Mouse (Mus musculus) limb, embryonic 10.5 days (tissue): ENCODE measurements around the gene Thbd. TPM values are rescaled to one million over a fixed set of nuclear protein-coding genes. Genes with fewer than 3 reads are reported as not detected.

Experiments
- DNase-seq: peaks from one replicate; pipeline ENCODE4 v3.0.0-alpha.2; 2017; ENCODE audit warnings: low spot score
- H3K27ac ChIP-seq: fragments of 300-500 bp; sonication (generic); 2 replicates; pipeline ENCODE4 v1.5.1; 2016; ENCODE audit warnings: mild to moderate bottlenecking
- H3K27me3 ChIP-seq: fragments of 300-500 bp; sonication (generic); 2 replicates; pipeline ENCODE4 v1.6.1; 2016; ENCODE audit warnings: low read depth, mild to moderate bottlenecking; ENCODE audit not compliant: poor library complexity, severe bottlenecking
- H3K36me3 ChIP-seq: fragments of 300-500 bp; sonication (generic); 2 replicates; pipeline ENCODE4 v1.6.1; 2016; ENCODE audit warnings: mild to moderate bottlenecking, moderate library complexity
- H3K4me1 ChIP-seq: fragments of 300-500 bp; sonication (generic); 2 replicates; pipeline ENCODE4 v1.6.1; 2016
- H3K4me3 ChIP-seq: fragments of 300-500 bp; sonication (generic); 2 replicates; pipeline ENCODE4 v1.5.1; 2016; ENCODE audit warnings: mild to moderate bottlenecking, moderate library complexity
- H3K9me3 ChIP-seq: fragments of 300-500 bp; sonication (generic); replicated peaks from 2 replicates; pipeline ENCODE4 v1.6.1; 2016; ENCODE audit warnings: mild to moderate bottlenecking
- WGBS: fragments of 180-500 bp; shearing (Covaris S2); methylation state at CpG from one replicate; pipeline ENCODE4 v1.1.7; 2016; 5-methylcytosine and 5-hydroxymethylcytosine counted together
- polyA plus RNA-seq: library from polyadenylated mRNA; unstranded; fragments of >200 nt; fragmentation: Nextera tagmentation; extraction: Ambion mirVana; gene quantifications from 2 replicates; pipeline ENCODE4 v1.2.1, GENCODE M21; 2016

The Thbd gene
- polyA plus RNA-seq: 2.8 and 4.0 TPM in 2 replicates

DNA sequence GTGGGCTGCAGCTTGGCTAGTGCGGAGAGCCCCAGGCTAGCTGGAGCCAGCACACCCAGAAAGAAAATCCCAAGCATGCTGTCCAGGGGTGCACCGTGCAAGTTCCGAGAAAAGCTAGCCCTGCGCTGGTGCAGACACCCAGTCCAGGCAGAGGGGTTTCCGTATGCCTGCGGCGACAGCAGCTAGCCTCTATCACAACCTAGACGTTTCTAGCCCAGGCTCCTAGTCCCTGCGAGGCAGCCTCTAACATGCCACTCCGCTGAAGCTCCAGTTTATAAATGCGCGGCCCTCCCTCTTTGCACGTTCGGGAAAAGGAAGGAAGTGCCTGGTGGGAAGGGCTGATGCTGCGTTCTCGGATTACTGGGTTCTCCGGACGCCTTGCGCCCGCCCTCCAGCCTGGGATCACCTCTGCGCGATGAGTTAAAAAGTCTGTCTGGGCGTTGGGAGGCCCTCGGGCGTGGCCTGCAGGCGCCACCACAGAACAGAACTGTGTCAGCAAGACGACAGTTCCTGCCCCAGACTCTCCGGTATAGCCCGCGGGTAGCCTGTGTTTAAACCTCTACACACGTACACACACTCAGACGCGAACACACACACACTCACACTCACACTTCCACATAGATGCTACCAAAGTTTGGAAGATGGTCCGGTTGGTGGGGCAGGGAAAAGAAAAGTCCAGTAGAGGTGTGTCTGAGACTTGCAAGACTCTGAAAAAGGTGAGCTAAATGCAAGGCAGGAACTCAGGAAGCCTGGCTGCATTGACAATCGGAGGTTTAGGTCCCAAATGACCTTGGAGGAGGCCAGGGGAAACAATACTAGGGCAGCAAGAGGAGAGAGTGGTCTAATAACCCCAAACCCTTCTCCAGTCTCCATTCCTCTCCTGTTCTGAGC, at the start of gene Thbd:
TSS of gene Thbd (minus strand) at position 319 of the 891 bp plus-strand sequence.
- H3K4me3 ChIP-seq: peak within 1 kb of the TSS; percentile 51
- H3K4me1 ChIP-seq: peaks cover 32% of the 10 kb centered on the region
- DNase-seq: peak; percentile 60
- WGBS: 4% methylated on average over 35 of the region's 35 CpGs
- peaks cover 62% of the 10 kb centered on the region for H3K27me3 ChIP-seq
- H3K9me3 ChIP-seq: no peaks in the 10 kb centered on the region
- peak within 1 kb of the TSS; percentile 11; the same call in 1 of the 2 replicates for H3K27ac ChIP-seq
- no peaks in the 10 kb centered on the region for H3K36me3 ChIP-seq

DNA sequence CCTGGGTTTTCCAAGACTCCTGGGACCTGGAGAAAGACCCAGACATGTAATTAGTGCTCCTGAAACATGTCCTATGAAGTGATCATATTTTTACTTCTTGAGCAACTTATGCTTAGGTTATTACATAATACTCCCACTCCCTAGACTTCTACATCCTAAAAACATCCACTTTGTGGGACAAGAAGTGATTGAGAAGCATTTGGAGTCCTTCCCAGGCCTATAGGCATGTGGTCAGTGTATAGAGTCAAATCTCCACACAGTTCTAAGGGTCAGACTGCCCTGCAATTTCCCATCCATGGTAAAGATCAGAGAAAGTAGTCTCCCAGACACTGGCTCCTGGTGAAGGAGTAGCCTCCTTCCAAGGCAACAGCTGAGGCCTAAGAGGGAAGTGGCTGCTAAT, 47.4 kb upstream of the Thbd start:
- Histone ChIP-seq H3K9me3 (no peaks in the 10 kb centered on the region; the same call in 1 of the 2 replicates), H3K27me3 (no peaks in the 10 kb centered on the region), H3K4me3 (no peak overlapping the region), H3K36me3 (no peaks in the 10 kb centered on the region), H3K27ac (no peak overlapping the region), H3K4me1 (no peaks in the 10 kb centered on the region)
- DNase-seq: no peak

GRCm38 (mm10) chr2:148454014-148454542, 46.1 kb upstream of the Thbd start:
- H3K36me3 ChIP-seq: no peaks in the 10 kb centered on the region
- DNase-seq: no peak
- H3K27ac ChIP-seq: no peak overlapping the region
- H3K4me1 ChIP-seq: no peaks in the 10 kb centered on the region
- no peak overlapping the region for H3K4me3 ChIP-seq
- no peaks in the 10 kb centered on the region for H3K9me3 ChIP-seq
- H3K27me3 ChIP-seq: no peaks in the 10 kb centered on the region
- 80% methylated on average over 4 of the region's 4 CpGs for WGBS

GRCm38 (mm10) chr2:148453061-148453460, 45.1 kb upstream of the Thbd start:
- Histone ChIP-seq H3K9me3 (no peaks in the 10 kb centered on the region), H3K27ac (no peak overlapping the region), H3K36me3 (no peaks in the 10 kb centered on the region), H3K27me3 (no peaks in the 10 kb centered on the region), H3K4me1 (no peaks in the 10 kb centered on the region), H3K4me3 (no peak overlapping the region)
- DNase-seq: no peak
- WGBS: 96% methylated on average over 3 of the region's 3 CpGs

DNA sequence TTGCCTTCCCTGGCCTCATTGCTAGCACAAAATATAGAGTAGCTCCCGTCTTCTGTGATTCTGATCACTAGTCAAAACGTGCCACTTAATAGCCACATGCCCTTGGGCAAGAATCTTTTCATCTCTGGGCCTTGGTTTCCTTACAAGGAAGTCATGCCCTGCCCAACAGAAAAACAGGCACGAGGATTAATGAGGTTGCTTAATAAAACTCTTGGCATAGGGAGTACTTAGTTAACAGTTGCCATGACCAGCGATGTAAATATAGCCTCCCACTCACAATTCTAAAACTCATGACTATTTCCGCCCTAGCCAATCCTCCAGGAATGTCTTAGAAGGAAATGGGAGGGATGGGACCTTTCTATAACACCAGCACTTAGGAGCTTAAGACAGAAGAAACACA, 43.5 kb upstream of the Thbd start:
- WGBS: 71% methylated on average over 5 of the region's 5 CpGs
- Histone ChIP-seq H3K4me3 (no peak overlapping the region), H3K27me3 (no peaks in the 10 kb centered on the region), H3K27ac (no peak overlapping the region), H3K4me1 (no peaks in the 10 kb centered on the region), H3K9me3 (no peaks in the 10 kb centered on the region), H3K36me3 (no peaks in the 10 kb centered on the region)
- DNase-seq: no peak

GRCm38 (mm10) chr2:148450616-148451015, 42.6 kb upstream of the Thbd start:
- no peaks in the 10 kb centered on the region for H3K9me3 ChIP-seq

DNA sequence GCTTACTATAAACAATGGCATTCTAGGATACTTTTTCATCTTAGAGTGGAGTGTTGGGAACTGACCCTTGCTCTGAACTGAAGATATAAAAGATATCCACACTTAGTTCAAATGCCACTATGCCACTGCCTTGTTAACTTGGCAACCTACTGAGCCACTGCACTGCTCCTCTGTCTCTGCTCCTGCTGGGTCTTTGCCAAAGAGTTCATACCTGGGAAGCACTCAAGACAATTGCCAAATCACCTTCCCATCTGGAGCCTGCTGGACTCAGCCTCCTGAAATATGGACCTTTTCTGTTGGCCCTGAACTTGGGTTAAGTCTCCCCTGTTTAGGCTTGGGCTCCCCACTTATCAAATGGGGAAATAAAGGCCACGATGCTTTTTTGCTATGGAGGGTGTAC, 41.7 kb upstream of the Thbd start:
- DNase-seq: no peak
- no peak overlapping the region for H3K4me3 ChIP-seq
- no peaks in the 10 kb centered on the region for H3K4me1 ChIP-seq
- no peak overlapping the region for H3K27ac ChIP-seq
- no peaks in the 10 kb centered on the region for H3K27me3 ChIP-seq
- H3K36me3 ChIP-seq: no peaks in the 10 kb centered on the region
- no peaks in the 10 kb centered on the region for H3K9me3 ChIP-seq
- 89% methylated on average over 1 of the region's 1 CpGs for WGBS

More at GRCm38 (mm10) chr2:148450616-148451015, 42.6 kb upstream of the Thbd start:
- Histone ChIP-seq H3K27ac (no peak overlapping the region), H3K4me1 (no peaks in the 10 kb centered on the region), H3K4me3 (no peak overlapping the region), H3K27me3 (no peaks in the 10 kb centered on the region), H3K36me3 (no peaks in the 10 kb centered on the region)
- no peak for DNase-seq
- WGBS: 87% methylated on average over 5 of the region's 5 CpGs

DNA sequence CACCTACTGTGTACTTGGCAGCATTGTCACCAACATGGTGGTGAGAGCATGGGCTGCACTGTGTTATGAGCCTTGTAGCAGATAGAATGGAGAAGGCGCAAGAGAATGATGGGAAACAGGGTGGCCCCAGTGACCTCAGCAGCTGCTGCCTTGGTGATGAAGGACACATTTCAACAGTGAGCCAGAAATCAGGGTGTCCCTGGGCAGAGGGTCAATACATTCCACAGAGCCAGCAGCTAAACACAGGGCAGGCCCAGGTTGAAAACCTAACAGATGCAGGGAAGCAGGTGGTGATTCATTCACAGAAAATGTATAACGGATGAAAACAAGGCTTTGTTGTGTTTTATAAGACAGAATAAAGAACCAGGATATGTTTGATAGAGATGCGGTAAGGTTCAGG, 38.5 kb upstream of the Thbd start:
- Histone ChIP-seq H3K27me3 (0 out of 2 replicates have a peak, but pooled peaks cover 4% of the 10 kb centered on the region), H3K4me1 (no peaks in the 10 kb centered on the region), H3K9me3 (no peaks in the 10 kb centered on the region), H3K36me3 (no peaks in the 10 kb centered on the region), H3K4me3 (no peak overlapping the region), H3K27ac (no peak overlapping the region)
- WGBS: 85% methylated on average over 3 of the region's 3 CpGs
- no peak for DNase-seq

DNA sequence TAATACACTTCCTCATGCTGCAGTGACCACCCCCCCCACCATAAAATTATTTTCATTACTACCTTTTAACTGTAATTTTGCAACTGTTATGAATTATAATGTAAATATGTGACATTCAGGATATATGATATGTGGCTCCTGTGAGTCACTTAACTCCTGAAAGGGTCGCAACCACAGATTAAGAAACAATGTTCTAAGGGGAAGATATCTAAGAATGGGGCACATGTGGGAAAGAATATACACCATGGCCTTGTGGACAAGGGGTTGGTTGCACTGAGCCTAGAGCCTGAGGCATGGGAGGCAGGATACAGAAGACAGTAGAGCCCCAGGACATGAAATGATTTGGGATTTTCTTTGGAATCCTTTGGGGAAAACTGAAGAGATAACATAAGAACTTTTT, 37.6 kb upstream of the Thbd start:
- H3K27me3 ChIP-seq: 0 out of 2 replicates have a peak, but pooled peaks cover 4% of the 10 kb centered on the region
- no peak overlapping the region for H3K4me3 ChIP-seq
- no peaks in the 10 kb centered on the region for H3K4me1 ChIP-seq
- no peak for DNase-seq
- H3K27ac ChIP-seq: no peak overlapping the region
- no peaks in the 10 kb centered on the region for H3K9me3 ChIP-seq
- WGBS: 93% methylated on average over 1 of the region's 1 CpGs
- H3K36me3 ChIP-seq: no peaks in the 10 kb centered on the region

GRCm38 (mm10) chr2:148444472-148444871, 36.5 kb upstream of the Thbd start:
- Histone ChIP-seq H3K4me1 (no peaks in the 10 kb centered on the region), H3K36me3 (no peaks in the 10 kb centered on the region), H3K27ac (no peak overlapping the region), H3K4me3 (no peak overlapping the region), H3K9me3 (no peaks in the 10 kb centered on the region), H3K27me3 (0 out of 2 replicates have a peak, but pooled peaks cover 4% of the 10 kb centered on the region)
- no peak for DNase-seq
- WGBS: 62% methylated on average over 1 of the region's 1 CpGs

DNA sequence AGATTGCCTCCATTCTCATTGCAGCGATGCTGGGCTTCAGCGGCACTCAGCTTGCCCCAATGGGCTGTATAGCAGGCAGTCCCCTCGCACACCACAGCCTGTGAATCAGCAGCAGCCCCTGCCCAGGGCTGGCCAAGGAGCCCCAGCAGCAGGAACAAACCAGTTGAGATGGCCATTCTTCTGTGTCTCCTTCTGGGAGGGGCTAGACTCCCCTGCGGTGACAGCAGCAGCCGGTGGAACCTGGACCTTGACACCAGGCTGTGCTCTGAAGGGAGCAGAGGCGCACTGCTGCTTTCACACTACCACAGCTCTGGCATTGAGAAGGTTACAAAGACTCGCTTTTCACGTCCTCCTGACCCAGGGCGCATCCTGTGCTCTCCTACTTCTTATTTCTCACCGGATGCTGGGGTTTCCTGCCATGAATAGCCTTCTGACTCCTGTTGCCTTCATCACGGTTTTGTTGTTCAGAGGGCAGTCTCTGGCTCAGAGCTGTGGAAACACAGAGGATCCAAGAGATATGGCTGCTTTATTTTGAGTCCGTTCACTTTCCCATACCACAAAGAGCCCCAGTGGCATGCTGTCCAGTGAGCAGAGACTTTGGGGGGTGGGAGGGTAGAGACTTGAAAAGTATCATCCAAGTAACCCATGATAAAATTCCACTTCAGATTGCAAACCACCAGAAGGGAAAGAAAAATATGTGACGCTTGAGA, 35.4 kb upstream of the Thbd start, which contains the start of gene Cd93:
TSS of gene Cd93 (minus strand) at position 315 of the 710 bp plus-strand sequence.
- H3K27me3 ChIP-seq: 0 out of 2 replicates have a peak, but pooled peaks cover 4% of the 10 kb centered on the region
- no peak for DNase-seq
- H3K4me1 ChIP-seq: no peaks in the 10 kb centered on the region
- H3K9me3 ChIP-seq: no peaks in the 10 kb centered on the region
- H3K27ac ChIP-seq: peak within 1 kb of the TSS; percentile 68
- H3K36me3 ChIP-seq: no peaks in the 10 kb centered on the region
- peak within 1 kb of the TSS; percentile 18 for H3K4me3 ChIP-seq
- 57% methylated on average over 13 of the region's 13 CpGs for WGBS

DNA sequence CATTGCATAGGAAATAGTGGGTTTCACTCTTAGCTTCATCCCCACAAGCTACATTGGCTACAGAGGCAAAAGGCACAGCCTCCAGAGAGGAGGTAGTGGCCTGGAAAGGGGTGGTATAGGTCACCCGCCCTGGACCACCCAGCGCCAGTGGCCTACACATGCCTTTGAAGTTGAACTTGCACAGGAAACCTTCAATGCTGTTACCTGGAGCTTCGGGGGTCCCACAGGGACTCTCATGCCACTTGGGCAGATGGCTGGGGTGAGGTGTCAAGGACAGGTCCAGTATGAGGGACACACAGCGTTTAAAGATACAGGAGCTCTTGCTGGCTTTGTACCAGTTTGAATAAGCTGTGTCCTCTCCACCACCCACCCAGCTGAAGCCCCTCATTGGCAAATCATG, 34.7 kb upstream of the Thbd start:
- Histone ChIP-seq H3K27me3 (0 out of 2 replicates have a peak, but pooled peaks cover 4% of the 10 kb centered on the region), H3K27ac (peak overlapping the region; percentile 68), H3K4me3 (peak overlapping the region; percentile 18), H3K9me3 (no peaks in the 10 kb centered on the region), H3K4me1 (no peaks in the 10 kb centered on the region), H3K36me3 (no peaks in the 10 kb centered on the region)
- DNase-seq: no peak
- WGBS: 88% methylated on average over 4 of the region's 4 CpGs

DNA sequence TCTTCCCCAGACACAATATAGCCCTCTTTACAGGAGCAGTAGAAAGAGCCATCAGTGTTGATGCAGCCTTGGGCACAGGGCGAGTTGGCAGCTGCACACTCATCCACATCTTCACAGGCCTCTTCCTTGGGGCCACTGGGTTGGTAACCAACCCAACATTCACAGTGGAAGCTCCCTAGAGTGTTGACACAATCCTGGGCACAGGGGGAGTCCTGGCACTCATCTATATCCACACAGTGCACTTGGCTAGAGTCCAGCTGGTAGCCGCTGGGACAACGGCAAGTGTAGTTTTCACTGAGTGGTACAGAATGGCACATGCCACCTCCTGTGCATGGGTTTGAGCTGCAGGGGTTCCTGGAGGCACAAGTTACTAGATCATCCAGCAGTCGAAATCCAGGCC, 34.2 kb upstream of the Thbd start:
- H3K36me3 ChIP-seq: no peaks in the 10 kb centered on the region
- H3K27me3 ChIP-seq: 0 out of 2 replicates have a peak, but pooled peaks cover 4% of the 10 kb centered on the region
- DNase-seq: no peak
- H3K27ac ChIP-seq: no peak overlapping the region
- no peaks in the 10 kb centered on the region for H3K4me1 ChIP-seq
- WGBS: 89% methylated on average over 4 of the region's 4 CpGs
- H3K4me3 ChIP-seq: peak overlapping the region; percentile 18
- H3K9me3 ChIP-seq: no peaks in the 10 kb centered on the region
